Mouse (Mus musculus) hindbrain, embryonic 11.5 days (tissue): Measurements from ENCODE around the gene Afg1l. TPM values are rescaled to one million over a fixed set of nuclear protein-coding genes. Genes with fewer than 3 reads are reported as not detected.

Experiments used
- ATAC-seq: fragments of 200-750 bp; cut with Nextera tagmentation; 2 replicates; pipeline ENCODE4 v1.8.0; 2017; ENCODE audit warnings: mild to moderate bottlenecking, moderate TSS enrichment, moderate library complexity; ENCODE audit not compliant: low FRiP score
- DNase-seq: peaks from one replicate; pipeline ENCODE4 v3.0.0-alpha.2; 2015; ENCODE audit warnings: low spot score
- H3K27ac ChIP-seq: fragments of 300-500 bp; sonication (generic); 2 replicates; pipeline ENCODE4 v1.5.1; 2014; ENCODE audit warnings: mild to moderate bottlenecking, low read depth, low read length
- H3K27me3 ChIP-seq: fragments of 300-500 bp; sonication (generic); 2 replicates; pipeline ENCODE4 v1.6.1; 2014; ENCODE audit warnings: mild to moderate bottlenecking, low read length, moderate library complexity, mixed read lengths; ENCODE audit not compliant: control insufficient read depth, insufficient read depth
- H3K36me3 ChIP-seq: fragments of 300-500 bp; sonication (generic); 2 replicates; pipeline ENCODE4 v1.6.1; 2014; ENCODE audit warnings: mild to moderate bottlenecking, low read length, moderate library complexity, mixed read lengths; ENCODE audit not compliant: control insufficient read depth, insufficient read depth
- H3K4me1 ChIP-seq: fragments of 300-500 bp; sonication (generic); replicated peaks from 2 replicates; pipeline ENCODE4 v1.6.1; 2014; ENCODE audit warnings: low read length, mixed read lengths; ENCODE audit not compliant: control insufficient read depth, insufficient read depth
- H3K4me2 ChIP-seq: fragments of 300-500 bp; sonication (generic); replicated peaks from 2 replicates; pipeline ENCODE4 v1.6.1; 2014; ENCODE audit warnings: mild to moderate bottlenecking, low read depth, low read length
- H3K4me3 ChIP-seq: fragments of 300-500 bp; sonication (generic); 2 replicates; pipeline ENCODE4 v1.5.1; 2014; ENCODE audit warnings: low read depth, low read length
- H3K9ac ChIP-seq: fragments of 300-500 bp; sonication (generic); 2 replicates; pipeline ENCODE4 v1.6.1; 2014; ENCODE audit warnings: low read depth, low read length
- H3K9me3 ChIP-seq: fragments of 300-500 bp; sonication (generic); 2 replicates; pipeline ENCODE4 v1.6.1; 2016; ENCODE audit warnings: low read length; ENCODE audit not compliant: control insufficient read depth
- WGBS: fragments of 180-500 bp; shearing (Covaris S2); extraction: QIAGEN DNeasy Blood & Tissue Kit; methylation state at CpG from one replicate; pipeline ENCODE4 v1.1.7; 2014; 5-methylcytosine and 5-hydroxymethylcytosine counted together
- polyA plus RNA-seq: library from polyadenylated mRNA; unstranded; fragments of >200 nt; fragmentation: Nextera tagmentation; extraction: Ambion mirVana; gene quantifications from 2 replicates; pipeline ENCODE4 v1.2.1, GENCODE M21; 2014

Afg1l gene
- polyA plus RNA-seq, 1 experiment from 2014 or later, result 5.1 TPM

DNA sequence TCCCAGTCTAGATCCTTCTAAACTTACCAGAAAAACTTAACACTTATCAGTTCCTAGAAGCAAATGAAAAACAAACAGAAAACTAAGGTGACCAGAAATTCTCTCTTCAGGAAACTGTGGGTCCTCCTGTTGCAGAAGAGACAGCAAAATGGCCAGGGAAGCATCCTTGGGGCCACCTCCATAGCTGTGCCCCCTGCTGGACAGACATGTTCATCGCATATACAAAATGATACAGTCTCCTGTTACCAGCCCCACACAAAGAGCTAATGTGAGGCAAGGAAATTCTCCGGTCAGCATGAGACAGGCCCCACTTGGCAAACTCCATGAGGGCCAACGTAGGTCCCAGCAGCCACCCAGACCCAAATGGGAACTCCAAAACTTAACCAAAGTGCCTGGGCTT is 122.4 kb downstream of the Afg1l start:
- Histone ChIP-seq H3K27ac (no peak overlapping the region), H3K9ac (no peak overlapping the region), H3K36me3 (no peaks in the 10 kb centered on the region), H3K4me3 (no peak overlapping the region), H3K27me3 (no peaks in the 10 kb centered on the region), H3K4me2 (no peak overlapping the region), H3K9me3 (no peaks in the 10 kb centered on the region), H3K4me1 (no peaks in the 10 kb centered on the region)
- ATAC-seq, result no peak
- DNase-seq, result no peak
- WGBS, result 42% methylated on average over 3 of the region's 3 CpGs

DNA sequence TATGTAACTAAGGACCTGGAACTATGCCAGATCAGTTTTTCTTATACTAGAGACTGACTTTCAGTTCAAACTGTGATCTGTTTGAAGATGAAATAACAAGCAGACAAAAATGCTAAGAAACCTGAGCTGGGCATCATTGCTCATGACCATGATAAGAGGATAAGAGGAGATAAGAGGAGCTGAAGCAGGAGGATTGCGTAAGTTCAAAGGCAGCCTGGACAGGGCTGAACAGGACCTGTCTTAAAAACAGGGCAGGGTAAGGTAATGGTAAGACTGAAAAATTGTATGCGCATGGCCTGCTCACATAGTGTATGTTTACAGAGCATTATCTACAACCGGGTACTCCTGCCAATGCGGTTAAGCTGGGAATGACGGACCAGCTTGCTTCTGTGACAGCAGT is 130.4 kb downstream of the Afg1l start:
- Histone ChIP-seq H3K36me3 (no peaks in the 10 kb centered on the region), H3K4me1 (peaks cover 4% of the 10 kb centered on the region; the same call in 1 of the 2 replicates), H3K4me3 (no peak overlapping the region), H3K9ac (no peak overlapping the region), H3K4me2 (no peak overlapping the region), H3K9me3 (no peaks in the 10 kb centered on the region), H3K27ac (no peak overlapping the region), H3K27me3 (no peaks in the 10 kb centered on the region)
- DNase-seq (no peak), ATAC-seq (no peak)
- WGBS, result 93% methylated on average over 5 of the region's 5 CpGs

DNA sequence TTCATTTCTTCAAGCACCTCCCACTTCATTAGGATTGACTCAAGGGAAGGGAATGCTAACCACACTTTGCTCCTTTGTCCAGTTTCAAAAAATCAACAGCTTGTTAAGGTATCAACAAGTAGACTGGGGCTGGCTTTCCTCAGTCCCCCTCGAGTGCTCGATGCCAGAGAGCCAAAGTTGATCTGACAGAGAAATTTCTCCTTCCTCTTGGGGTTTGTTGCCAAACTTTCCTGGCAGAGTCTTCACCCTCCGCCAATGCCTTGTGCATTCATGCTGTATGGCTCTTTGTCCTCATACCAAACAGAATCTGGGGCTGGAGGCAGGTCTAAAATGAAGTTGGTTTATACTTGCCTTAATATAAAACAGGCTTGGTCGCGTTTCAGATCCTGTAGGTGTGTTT is 131.2 kb downstream of the Afg1l start:
- H3K4me1 ChIP-seq, result peaks cover 4% of the 10 kb centered on the region; the same call in 1 of the 2 replicates
- WGBS, result 81% methylated on average over 5 of the region's 5 CpGs
- no peak overlapping the region for H3K4me2 ChIP-seq
- no peak overlapping the region for H3K9ac ChIP-seq
- H3K27ac ChIP-seq, result no peak overlapping the region
- H3K36me3 ChIP-seq, result no peaks in the 10 kb centered on the region
- H3K9me3 ChIP-seq, result no peaks in the 10 kb centered on the region
- no peak for ATAC-seq
- no peak overlapping the region for H3K4me3 ChIP-seq
- no peaks in the 10 kb centered on the region for H3K27me3 ChIP-seq
- DNase-seq, result no peak

DNA sequence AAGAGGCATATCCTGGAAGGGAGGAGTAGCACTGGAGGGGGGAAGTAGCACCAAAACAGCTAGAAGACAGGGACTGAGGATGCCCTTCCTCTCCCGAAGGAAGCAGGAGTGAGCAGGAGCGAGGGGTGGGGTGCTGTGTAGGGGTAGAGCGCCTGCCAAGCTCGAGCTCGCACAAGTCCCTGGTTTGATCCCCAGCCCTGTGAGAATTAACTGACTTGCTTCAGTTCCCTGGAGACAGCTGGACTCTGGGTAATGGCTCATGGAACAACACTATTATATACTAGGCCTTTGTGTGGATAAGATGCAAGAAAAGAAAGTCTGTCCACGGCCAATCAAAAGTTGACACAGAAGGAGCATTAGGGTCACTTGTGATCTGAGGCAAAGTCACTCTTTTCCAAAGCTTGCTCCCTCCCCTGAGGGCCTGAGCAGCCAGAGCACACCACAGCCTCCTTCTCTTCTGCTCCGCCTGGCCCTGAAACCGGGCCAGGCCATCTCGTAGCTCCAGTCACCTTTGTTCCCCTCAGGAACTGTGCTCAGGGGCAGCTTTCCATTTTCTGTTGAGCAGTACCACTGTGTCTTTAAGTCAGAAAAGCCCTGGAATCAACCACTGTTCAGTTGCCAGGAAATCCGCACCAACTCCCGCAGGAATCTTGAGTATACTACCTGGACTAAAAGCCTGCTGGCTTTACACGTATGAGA is 132.0 kb downstream of the Afg1l start:
- ATAC-seq, result no peak
- no peak overlapping the region for H3K4me3 ChIP-seq
- no peak overlapping the region for H3K9ac ChIP-seq
- 40% methylated on average over 12 of the region's 12 CpGs for WGBS
- peaks cover 4% of the 10 kb centered on the region; the same call in 1 of the 2 replicates for H3K4me1 ChIP-seq
- no peaks in the 10 kb centered on the region for H3K27me3 ChIP-seq
- DNase-seq, result peak; percentile 30
- no peak overlapping the region for H3K27ac ChIP-seq
- no peaks in the 10 kb centered on the region for H3K9me3 ChIP-seq
- H3K36me3 ChIP-seq, result no peaks in the 10 kb centered on the region
- H3K4me2 ChIP-seq, result no peak overlapping the region

DNA sequence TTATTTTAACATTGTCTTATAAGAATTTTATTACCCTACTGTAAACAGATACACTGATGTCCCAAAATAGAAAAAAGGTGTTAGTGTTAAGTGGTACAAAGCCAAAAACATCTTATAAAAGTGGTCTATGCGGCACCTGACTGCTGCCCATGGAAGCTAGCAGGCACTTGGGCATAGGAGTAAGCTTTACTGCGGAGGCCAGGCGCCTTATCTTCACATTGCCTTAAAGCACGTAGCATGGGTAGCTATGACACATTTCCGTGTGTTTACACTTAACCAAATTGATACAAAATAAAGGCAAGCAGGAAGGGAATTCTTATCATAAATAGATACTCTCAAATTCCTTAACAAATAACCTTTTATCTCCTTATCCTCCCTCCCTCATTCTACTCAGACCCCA is 135.7 kb downstream of the Afg1l start:
- no peak overlapping the region for H3K4me2 ChIP-seq
- H3K4me3 ChIP-seq, result no peak overlapping the region
- DNase-seq (no peak), ATAC-seq (no peak)
- no peak overlapping the region for H3K9ac ChIP-seq
- 95% methylated on average over 5 of the region's 5 CpGs for WGBS
- no peaks in the 10 kb centered on the region for H3K27me3 ChIP-seq
- peaks cover 4% of the 10 kb centered on the region; the same call in 1 of the 2 replicates for H3K4me1 ChIP-seq
- H3K36me3 ChIP-seq, result no peaks in the 10 kb centered on the region
- H3K9me3 ChIP-seq, result no peaks in the 10 kb centered on the region
- no peak overlapping the region for H3K27ac ChIP-seq

DNA sequence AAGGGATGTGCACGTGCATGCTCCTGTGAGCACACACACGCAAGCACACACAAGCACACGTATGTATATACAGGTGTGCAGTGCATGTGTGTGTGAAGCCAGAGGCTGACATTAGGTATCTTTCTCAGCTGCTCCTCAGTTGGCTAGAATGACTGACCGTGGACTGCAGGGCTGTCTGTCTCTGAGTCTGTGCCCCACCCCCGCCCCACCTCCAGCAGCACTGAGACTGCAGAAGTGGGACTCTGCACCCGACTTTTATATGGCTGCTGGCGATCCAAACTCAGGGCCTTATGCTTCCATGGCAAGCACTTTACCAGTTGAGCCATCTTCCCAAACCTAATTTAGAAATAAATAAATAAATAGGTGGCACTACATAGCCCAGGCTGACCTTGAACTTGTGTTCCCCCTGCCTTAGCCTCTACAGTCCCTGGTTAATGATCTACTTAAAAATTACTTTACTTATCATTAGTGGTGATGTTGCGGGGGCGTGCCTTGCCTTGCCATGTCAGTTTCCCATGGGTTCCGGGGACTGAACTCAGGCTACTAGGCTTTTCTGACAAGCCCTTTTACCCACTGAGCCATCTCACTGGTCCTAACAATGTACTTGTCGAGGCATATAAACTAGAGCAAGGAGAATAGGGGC is 136.4 kb downstream of the Afg1l start:
- 79% methylated on average over 11 of the region's 11 CpGs for WGBS
- ATAC-seq, result no peak
- no peak overlapping the region for H3K4me3 ChIP-seq
- no peaks in the 10 kb centered on the region for H3K27me3 ChIP-seq
- H3K4me1 ChIP-seq, result peaks cover 4% of the 10 kb centered on the region; the same call in 1 of the 2 replicates
- DNase-seq, result no peak
- H3K36me3 ChIP-seq, result no peaks in the 10 kb centered on the region
- no peak overlapping the region for H3K27ac ChIP-seq
- no peak overlapping the region for H3K4me2 ChIP-seq
- no peak overlapping the region for H3K9ac ChIP-seq
- H3K9me3 ChIP-seq, result no peaks in the 10 kb centered on the region

DNA sequence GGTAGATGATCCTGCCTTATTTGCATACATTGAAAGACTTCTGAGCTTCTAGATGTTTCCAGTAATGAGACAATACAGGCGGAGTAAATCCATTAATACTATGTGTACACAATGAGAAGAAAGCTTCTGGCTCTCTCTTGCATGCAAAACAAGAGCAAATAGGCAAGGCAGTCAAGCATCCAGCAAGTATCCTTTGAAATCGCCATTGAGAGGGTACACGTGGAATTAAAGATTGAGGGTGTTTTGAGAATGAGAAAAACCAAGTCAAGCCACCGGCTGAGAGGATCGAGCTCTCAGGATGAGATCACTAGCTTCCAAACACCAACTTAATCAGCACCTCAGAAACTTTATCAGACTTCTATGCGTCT is 138.0 kb downstream of the Afg1l start:
- no peak overlapping the region for H3K4me2 ChIP-seq
- no peaks in the 10 kb centered on the region for H3K36me3 ChIP-seq
- H3K9ac ChIP-seq, result no peak overlapping the region
- no peak for DNase-seq
- H3K4me3 ChIP-seq, result no peak overlapping the region
- ATAC-seq, result no peak
- H3K27ac ChIP-seq, result no peak overlapping the region
- H3K27me3 ChIP-seq, result no peaks in the 10 kb centered on the region
- H3K9me3 ChIP-seq, result no peaks in the 10 kb centered on the region
- WGBS, result 47% methylated on average over 6 of the region's 6 CpGs
- no peaks in the 10 kb centered on the region; the same call in 1 of the 2 replicates for H3K4me1 ChIP-seq

DNA sequence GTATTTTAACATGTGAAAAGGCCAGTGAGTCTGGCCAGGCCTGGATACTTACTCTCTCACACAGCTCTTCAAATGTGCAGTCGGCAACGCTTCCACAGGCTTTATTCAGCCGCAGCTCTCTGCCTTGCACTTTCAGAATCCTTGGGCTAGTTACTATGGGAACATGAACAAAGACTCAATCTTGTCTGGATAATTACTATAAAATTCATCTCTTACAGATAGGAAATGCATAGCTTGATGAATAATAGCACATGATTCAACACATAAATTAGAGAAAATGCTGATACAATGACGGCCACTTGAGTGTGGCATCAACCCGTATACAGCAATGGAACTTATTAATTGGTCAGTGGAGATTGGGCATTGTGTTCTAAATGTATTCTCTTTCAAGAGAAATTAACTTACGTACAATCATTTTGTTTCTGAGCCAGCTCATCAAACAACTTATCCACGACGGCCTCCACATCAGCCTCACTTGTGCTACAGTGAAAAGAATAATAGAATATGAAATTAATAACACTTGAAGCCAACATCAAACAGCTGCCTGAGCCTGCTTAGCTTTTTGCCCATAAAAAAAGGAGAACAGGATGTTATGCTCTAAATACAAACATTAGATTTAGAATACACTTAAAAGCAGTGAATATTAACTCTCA is 138.5 kb downstream of the Afg1l start:
- Histone ChIP-seq H3K36me3 (no peaks in the 10 kb centered on the region), H3K4me2 (no peak overlapping the region), H3K9me3 (no peaks in the 10 kb centered on the region)

More for the DNA sequence above, 138.5 kb downstream of the Afg1l start:
- Histone ChIP-seq H3K27me3 (no peaks in the 10 kb centered on the region), H3K9ac (no peak overlapping the region), H3K4me1 (no peaks in the 10 kb centered on the region; the same call in 1 of the 2 replicates), H3K4me3 (no peak overlapping the region), H3K27ac (no peak overlapping the region)
- ATAC-seq, result no peak
- WGBS, result 52% methylated on average over 8 of the region's 8 CpGs
- DNase-seq, result no peak
